ENCODE assay signal across 19 mouse cellular contexts in genomic region chr4:131217571-131218155, GRCm38 (mm10).
DNase-seq lines count a peak whose midpoint lies in the region; ATAC-seq lines count a peak whose summit lies in the region.
"Had no signal": no experiment of that assay in that cellular context is flagged by ENCODE, and none has a peak within 500 bp of the region (broad histone marks: within the 10 kb centered on the region; RNA-seq: fewer than 3 reads in every experiment).

No protein-coding gene starts in this region.

- 43% methylated on average over 7 of the region's 7 CpGs for WGBS in forebrain, embryonic 15.5 days

- peaks cover 13% of the 10 kb centered on the region for H3K4me1 ChIP-seq in forebrain, embryonic 15.5 days
- H3K4me1 ChIP-seq: megakaryocyte, embryonic 14.5 days; neural tube, embryonic 13.5 days had no signal

- H3K9ac ChIP-seq in forebrain, embryonic 15.5 days (replicated peaks): no peak overlapping the region
- H3K9ac ChIP-seq: heart, embryonic 15.5 days; hindbrain, embryonic 13.5 days; lung, embryonic 14.5 days; neural tube, embryonic 13.5 days had no signal

- H3K9me3 ChIP-seq in forebrain, embryonic 15.5 days: no peaks in the 10 kb centered on the region
- H3K9me3 ChIP-seq: heart, embryonic 15.5 days; hindbrain, embryonic 13.5 days; limb, embryonic 10.5 days; neural tube, embryonic 13.5 days had no signal

- 0 out of 2 replicates have a peak overlapping the region, but pooled peaks have one; percentile 19 for H3K27ac ChIP-seq in forebrain, embryonic 15.5 days (replicated peaks)
- H3K27ac ChIP-seq: heart, adult 2 months; heart, embryonic 15.5 days; hindbrain, embryonic 13.5 days; limb, embryonic 10.5 days; neural tube, embryonic 13.5 days had no signal

- DNase-seq in cerebellum, adult 11-12 months: peak; percentile 8
- no peak for DNase-seq in cerebellum, postnatal 10 days
- peak; percentile 32 for DNase-seq in layer of hippocampus, adult 9-11 months
- DNase-seq in layer of hippocampus, postnatal 36 days: no peak
- DNase-seq in brain, adult 2 months (ENCODE audit: low read depth, low spot score): peak; percentile 53
- DNase-seq in urinary bladder, postnatal 10 days (ENCODE audit: low spot score): no peak
- DNase-seq: cerebellum, postnatal 25 days; heart, adult 2 months; kidney, postnatal 4 days; lung, embryonic 14.5 days; thymus, adult 2 months had no signal

- H3K27me3 ChIP-seq in forebrain, embryonic 15.5 days: no peaks in the 10 kb centered on the region
- H3K27me3 ChIP-seq: heart, embryonic 15.5 days; neural tube, embryonic 13.5 days had no signal

- peak; percentile 48 for ATAC-seq in forebrain, embryonic 15.5 days (replicated peaks)
- ATAC-seq in megakaryocyte-erythroid progenitor cell, adult 5-6 weeks (replicated peaks; ENCODE audit: low FRiP score, low TSS enrichment, poor library complexity, severe bottlenecking): no peak

- no peak overlapping the region for H3K4me3 ChIP-seq in forebrain, embryonic 15.5 days
- H3K4me3 ChIP-seq: heart, adult 2 months; heart, embryonic 15.5 days; hindbrain, embryonic 13.5 days; limb, embryonic 10.5 days; megakaryocyte, embryonic 14.5 days; neural tube, embryonic 13.5 days had no signal

- H3K36me3 ChIP-seq in forebrain, embryonic 15.5 days: no peaks in the 10 kb centered on the region
- H3K36me3 ChIP-seq: heart, embryonic 15.5 days; hindbrain, embryonic 13.5 days; limb, embryonic 10.5 days; neural tube, embryonic 13.5 days had no signal

- no peak overlapping the region for H3K4me2 ChIP-seq in forebrain, embryonic 15.5 days (replicated peaks)
- H3K4me2 ChIP-seq: heart, embryonic 15.5 days; hindbrain, embryonic 13.5 days; liver, embryonic 11.5 days; lung, embryonic 14.5 days; neural tube, embryonic 13.5 days had no signal

Comparison
In these comparisons a context has a peak if more than half of its experiments do, and no peak if none do; other contexts are left out.
1. DNase-seq: peak in cerebellum, adult 11-12 months (single experiment), layer of hippocampus, adult 9-11 months (single experiment) and brain, adult 2 months (single experiment); none in cerebellum, postnatal 10 days (0 of 2), layer of hippocampus, postnatal 36 days (0 of 2) and urinary bladder, postnatal 10 days (single experiment).